In the genomic region with DNA sequence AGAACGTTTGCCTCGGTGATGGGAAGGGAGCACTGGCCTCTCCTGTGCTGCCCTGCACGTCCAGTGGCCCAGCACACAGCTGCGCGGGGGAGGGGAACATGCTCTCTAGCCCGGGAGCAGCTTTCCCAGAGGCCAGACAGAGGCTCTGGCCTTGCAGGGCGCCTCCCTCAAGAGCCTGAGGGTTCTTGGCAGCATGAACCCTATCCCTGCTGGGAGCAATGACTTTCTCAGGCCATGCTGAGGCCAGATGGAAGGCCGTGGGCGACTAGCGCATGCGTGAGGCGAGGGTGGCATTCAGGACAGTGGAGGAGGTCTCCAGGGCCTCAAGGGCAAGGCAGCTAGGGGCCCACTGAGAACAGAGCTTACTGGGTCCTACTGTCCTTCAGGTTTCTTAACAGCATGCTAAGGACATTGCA, we compare ENCODE assay signal across 8 mouse cellular contexts.
DNase-seq lines count a peak whose midpoint lies in the region; ATAC-seq and TF ChIP-seq lines count a peak whose summit lies in the region.

No protein-coding gene starts in this region.

- peak overlapping the region; percentile 42 for H3K4me2 ChIP-seq in intestine, embryonic 15.5 days (replicated peaks)
- no peak overlapping the region for H3K4me2 ChIP-seq in limb, embryonic 14.5 days (replicated peaks; ENCODE audit: low read depth, low read length, severe bottlenecking)
- H3K4me2 ChIP-seq in midbrain, embryonic 16.5 days (ENCODE audit: low read length) = 0 out of 2 replicates have a peak overlapping the region, but pooled peaks have one; percentile 17

- H3K9me3 ChIP-seq in embryonic facial prominence, embryonic 10.5 days = peaks cover under 1% of the 10 kb centered on the region; the same call in 1 of the 2 replicates
- no peaks in the 10 kb centered on the region for H3K9me3 ChIP-seq in intestine, embryonic 15.5 days
- no peaks in the 10 kb centered on the region for H3K9me3 ChIP-seq in limb, embryonic 14.5 days (ENCODE audit: control insufficient read depth, low read length)
- no peaks in the 10 kb centered on the region for H3K9me3 ChIP-seq in midbrain, embryonic 16.5 days (replicated peaks; ENCODE audit: control insufficient read depth, low read length, poor library complexity, severe bottlenecking)

- H3K27me3 ChIP-seq in embryonic facial prominence, embryonic 10.5 days (replicated peaks; ENCODE audit: low read depth, poor library complexity, severe bottlenecking) = peaks cover 1% of the 10 kb centered on the region; the same call in 1 of the 2 replicates
- no peaks in the 10 kb centered on the region for H3K27me3 ChIP-seq in intestine, embryonic 15.5 days (replicated peaks)
- H3K27me3 ChIP-seq in limb, embryonic 14.5 days (ENCODE audit: control insufficient read depth, insufficient read depth, low read length) = no peaks in the 10 kb centered on the region
- H3K27me3 ChIP-seq in midbrain, embryonic 16.5 days (ENCODE audit: control insufficient read depth, insufficient read depth, low read depth, low read length) = no peaks in the 10 kb centered on the region

- peaks cover 21% of the 10 kb centered on the region for H3K4me1 ChIP-seq in embryonic facial prominence, embryonic 10.5 days
- H3K4me1 ChIP-seq in intestine, embryonic 15.5 days (replicated peaks) = peaks cover 9% of the 10 kb centered on the region; the same call in 1 of the 2 replicates
- H3K4me1 ChIP-seq in limb, embryonic 14.5 days (ENCODE audit: control insufficient read depth, insufficient read depth, low read length) = peaks cover 9% of the 10 kb centered on the region
- peaks cover 10% of the 10 kb centered on the region; the same call in 1 of the 2 replicates for H3K4me1 ChIP-seq in midbrain, embryonic 16.5 days (ENCODE audit: control insufficient read depth, insufficient read depth, low read length)

- H3K36me3 ChIP-seq in embryonic facial prominence, embryonic 10.5 days (replicated peaks) = no peaks in the 10 kb centered on the region
- no peaks in the 10 kb centered on the region for H3K36me3 ChIP-seq in intestine, embryonic 15.5 days
- no peaks in the 10 kb centered on the region for H3K36me3 ChIP-seq in limb, embryonic 14.5 days (ENCODE audit: control insufficient read depth, insufficient read depth, low read length)
- no peaks in the 10 kb centered on the region for H3K36me3 ChIP-seq in midbrain, embryonic 16.5 days (ENCODE audit: control insufficient read depth, insufficient read depth, low read length)

- TF ChIP-seq CTCF in layer of hippocampus, adult 2 months (conservative IDR thresholded peaks at IDR 0.05) = no peak

- H3K27ac ChIP-seq in layer of hippocampus, adult 2 months = peak overlapping the region; percentile 39; the same call in 1 of the 2 replicates
- H3K27ac ChIP-seq in embryonic facial prominence, embryonic 10.5 days (replicated peaks) = peak overlapping the region; percentile 88
- H3K27ac ChIP-seq in intestine, embryonic 15.5 days = no peak overlapping the region
- H3K27ac ChIP-seq in limb, embryonic 14.5 days (replicated peaks; ENCODE audit: low read depth, low read length) = no peak overlapping the region
- H3K27ac ChIP-seq in midbrain, embryonic 16.5 days (ENCODE audit: low read length) = no peak overlapping the region

- TF ChIP-seq POLR2A in limb, embryonic 14.5 days (IDR thresholded peaks at IDR 0.05; ENCODE audit: borderline replicate concordance, extremely low read depth, insufficient read depth, insufficient read length) = no peak

- peak in 1 of 2 experiments; percentile 11 for DNase-seq in layer of hippocampus, adult 2 months (ENCODE audit: low spot score in 2 of 2)
- no peak for DNase-seq in layer of hippocampus, postnatal 14 days (ENCODE audit: low spot score in 2 of 2)
- peak; percentile 83 for DNase-seq in embryonic facial prominence, embryonic 10.5 days (ENCODE audit: low spot score)
- peak; percentile 99 for DNase-seq in heart, adult 11 months
- DNase-seq in limb, embryonic 14.5 days (ENCODE audit: low spot score) = peak; percentile 31
- peak; percentile 87 for DNase-seq in testis, postnatal 14 days (ENCODE audit: low spot score)

- 0 out of 2 replicates have a peak overlapping the region, but pooled peaks have one; percentile 8 for H3K9ac ChIP-seq in intestine, embryonic 15.5 days
- H3K9ac ChIP-seq in limb, embryonic 14.5 days (ENCODE audit: low read depth, low read length, severe bottlenecking) = peak overlapping the region; percentile 40
- H3K9ac ChIP-seq in midbrain, embryonic 16.5 days (ENCODE audit: low read depth, low read length) = 0 out of 2 replicates have a peak overlapping the region, but pooled peaks have one; percentile 45

- ATAC-seq in intestine, embryonic 15.5 days = peak; percentile 91
- peak; percentile 68 for ATAC-seq in limb, embryonic 14.5 days (ENCODE audit: low FRiP score, low read depth)
- peak; percentile 79 for ATAC-seq in midbrain, embryonic 16.5 days

- WGBS in embryonic facial prominence, embryonic 10.5 days = 2% methylated on average over 12 of the region's 12 CpGs
- 21% methylated on average over 12 of the region's 12 CpGs for WGBS in intestine, embryonic 15.5 days
- WGBS in limb, embryonic 14.5 days = 10% methylated on average over 11 of the region's 12 CpGs
- WGBS in midbrain, embryonic 16.5 days = 7% methylated on average over 12 of the region's 12 CpGs

- H3K4me3 ChIP-seq in layer of hippocampus, adult 2 months = no peak overlapping the region
- peak overlapping the region; percentile 39 for H3K4me3 ChIP-seq in embryonic facial prominence, embryonic 10.5 days
- no peak overlapping the region for H3K4me3 ChIP-seq in intestine, embryonic 15.5 days (replicated peaks)
- no peak overlapping the region for H3K4me3 ChIP-seq in limb, embryonic 14.5 days (replicated peaks; ENCODE audit: low read length)
- H3K4me3 ChIP-seq in midbrain, embryonic 16.5 days (ENCODE audit: low read depth, low read length) = no peak overlapping the region

Comparison
In these comparisons a context has a peak if more than half of its experiments do, and no peak if none do; other contexts are left out.
1. DNase-seq: peak in embryonic facial prominence, embryonic 10.5 days (single experiment), heart, adult 11 months (single experiment), limb, embryonic 14.5 days (single experiment) and testis, postnatal 14 days (single experiment); none in layer of hippocampus, postnatal 14 days (0 of 2).
2. H3K27ac ChIP-seq: peak in layer of hippocampus, adult 2 months (single experiment) and embryonic facial prominence, embryonic 10.5 days (single experiment); none in intestine, embryonic 15.5 days (single experiment), limb, embryonic 14.5 days (single experiment) and midbrain, embryonic 16.5 days (single experiment).
3. Peak in every context shown above with its lines, with median percentiles within 50 percentile points of each other: ATAC-seq and H3K9ac ChIP-seq.